Mouse (Mus musculus) liver, embryonic 14.5 days (tissue): ENCODE data around the gene Drg2. TPM values are rescaled to one million over a fixed set of nuclear protein-coding genes. Genes with fewer than 3 reads are reported as not detected.
"Not testable (repeated sequence)": the region's sequence is repeated elsewhere in the genome, so short reads cannot be mapped to it uniquely, and the experiment has no call there.

Experiments
- ATAC-seq: fragments of 200-750 bp; cut with Nextera tagmentation; 2 replicates; pipeline ENCODE4 v1.8.0; 2017; ENCODE audit warnings: moderate number of reproducible peaks, mild to moderate bottlenecking, moderate library complexity; ENCODE audit not compliant: insufficient read depth
- DNase-seq, 3 experiments: peaks; one replicate each; pipeline ENCODE4 v3.0.0-alpha.2; 2012 to 2013; ENCODE audit warnings: low read depth in 3 of 3, low spot score in 3 of 3
- H3K27ac ChIP-seq: fragments of 300-500 bp; sonication (generic); 2 replicates; pipeline ENCODE4 v1.5.1; 2014; ENCODE audit warnings: moderate library complexity, mild to moderate bottlenecking, control low read depth, inconsistent platforms
- H3K27me3 ChIP-seq: fragments of 300-500 bp; sonication (generic); 2 replicates; pipeline ENCODE4 v1.6.1; 2014; ENCODE audit warnings: mild to moderate bottlenecking, low read length, moderate library complexity; ENCODE audit not compliant: control insufficient read depth, insufficient read depth
- H3K36me3 ChIP-seq: fragments of 300-500 bp; sonication (generic); replicated peaks from 2 replicates; pipeline ENCODE4 v1.6.1; 2014; ENCODE audit warnings: low read depth; ENCODE audit not compliant: control insufficient read depth, insufficient read depth
- H3K4me1 ChIP-seq, 2 experiments: fragments of 200-500 bp in 1 of 2; fragments of 300-500 bp in 1 of 2; sonication (generic) in 1 of 2; replicated peaks; 2 replicates each; pipeline ENCODE4 v1.6.1; 2012 to 2014; ENCODE audit warnings: antibody characterized with exemption in 1 of 2, inconsistent platforms in 1 of 2, low read length in 1 of 2; ENCODE audit not compliant: control insufficient read depth in 2 of 2, insufficient read depth in 2 of 2
- H3K4me2 ChIP-seq: fragments of 300-500 bp; sonication (generic); 2 replicates; pipeline ENCODE4 v1.6.1; 2014; ENCODE audit warnings: low read depth, mild to moderate bottlenecking, control low read depth, moderate library complexity
- H3K4me3 ChIP-seq, 2 experiments: fragments of 200-500 bp in 1 of 2; fragments of 300-500 bp in 1 of 2; sonication (generic) in 1 of 2; 2 replicates each; pipeline ENCODE4 v1.5.1; 2012 to 2014; ENCODE audit warnings: low read depth in 2 of 2, low read length in 2 of 2, mild to moderate bottlenecking in 2 of 2, control low read depth in 1 of 2, inconsistent platforms in 1 of 2, moderate library complexity in 1 of 2; ENCODE audit not compliant: insufficient read depth in 1 of 2
- H3K9ac ChIP-seq: fragments of 300-500 bp; sonication (generic); replicated peaks from 2 replicates; pipeline ENCODE4 v1.6.1; 2014; ENCODE audit warnings: mild to moderate bottlenecking, control low read depth, moderate library complexity
- H3K9me3 ChIP-seq: fragments of 300-500 bp; sonication (generic); 2 replicates; pipeline ENCODE4 v1.6.1; 2016; ENCODE audit warnings: low read length, mixed read lengths; ENCODE audit not compliant: control insufficient read depth
- CTCF ChIP-seq: IDR thresholded peaks from 2 replicates; pipeline ENCODE4 v1.5.1; 2016; ENCODE audit warnings: antibody characterized with exemption, low read depth, control low read depth
- EP300 ChIP-seq: IDR thresholded peaks from 2 replicates; pipeline ENCODE4 v1.6.1; 2016; ENCODE audit warnings: antibody characterized with exemption, low read depth
- WGBS: fragments of 180-500 bp; shearing (Covaris S2); extraction: QIAGEN DNeasy Blood & Tissue Kit; methylation state at CpG from one replicate; pipeline ENCODE4 v1.1.7; 2014; ENCODE audit not compliant: insufficient replicate concordance; 5-methylcytosine and 5-hydroxymethylcytosine counted together
- polyA plus RNA-seq, 2 experiments: library from polyadenylated mRNA; depleted of rRNA in 1 of 2; stranded (reverse) in 1 of 2; unstranded in 1 of 2; fragments of >200 nt; fragmentation: Nextera tagmentation in 1 of 2; extraction: Ambion mirVana in 1 of 2; gene quantifications; 2 replicates each; pipeline versions ENCODE4 v1.2.1 to v1.2.3; 2012 to 2014

The Drg2 gene
- polyA plus RNA-seq, 2 experiments, result 22.9 to 37.5 TPM

GRCm38 (mm10) chr11:60436618-60437017 is 17.8 kb upstream of the Drg2 start:
- Histone ChIP-seq H3K9ac (no peak overlapping the region), H3K4me3 (no peak overlapping the region), H3K4me2 (no peak overlapping the region), H3K4me1 (peaks cover 2 to 6% of the 10 kb centered on the region in 2 experiments; a peak in 3 of 4 replicates), H3K27me3 (no peaks in the 10 kb centered on the region), H3K9me3 (no peaks in the 10 kb centered on the region), H3K36me3 (peaks cover 24% of the 10 kb centered on the region), H3K27ac (no peak overlapping the region)
- WGBS, result 67% methylated on average over 3 of the region's 3 CpGs
- TF ChIP-seq CTCF (no peak), EP300 (no peak)
- DNase-seq (no peak), ATAC-seq (no peak)

- not testable (repeated sequence) for H3K27ac ChIP-seq, DNase-seq, ATAC-seq, H3K27me3 ChIP-seq, H3K4me3 ChIP-seq, H3K9ac ChIP-seq, H3K9me3 ChIP-seq, H3K4me2 ChIP-seq, H3K4me1 ChIP-seq
- WGBS, result 73% methylated on average over 1 of the region's 1 CpGs
- H3K36me3 ChIP-seq, result peaks cover 19% of the 10 kb centered on the region
Measured at GRCm38 (mm10) chr11:60439621-60440020, 14.8 kb upstream of the Drg2 start.

- H3K4me3 ChIP-seq, result no peak overlapping the region
- no peaks in the 10 kb centered on the region for H3K9me3 ChIP-seq
- H3K27me3 ChIP-seq, result no peaks in the 10 kb centered on the region
- TF ChIP-seq EP300, result no peak
- TF ChIP-seq CTCF, result no peak
- no peak overlapping the region for H3K9ac ChIP-seq
- H3K4me2 ChIP-seq, result no peak overlapping the region
- no peak for ATAC-seq
- DNase-seq, result no peak
- 68% methylated on average over 7 of the region's 7 CpGs for WGBS
- no peak overlapping the region for H3K27ac ChIP-seq
- H3K36me3 ChIP-seq, result peaks cover 19% of the 10 kb centered on the region
- H3K4me1 ChIP-seq, result peaks cover 0 to 2% of the 10 kb centered on the region in 2 experiments; a peak in 1 of 4 replicates
Measured at GRCm38 (mm10) chr11:60440176-60440575, 14.2 kb upstream of the Drg2 start.

GRCm38 (mm10) chr11:60442896-60443295 is 11.5 kb upstream of the Drg2 start:
- H3K27me3 ChIP-seq, result no peaks in the 10 kb centered on the region
- H3K9me3 ChIP-seq, result no peaks in the 10 kb centered on the region
- ATAC-seq (no peak), DNase-seq (no peak)
- TF ChIP-seq CTCF (no peak), EP300 (no peak)
- WGBS, result 81% methylated on average over 6 of the region's 6 CpGs
- H3K9ac ChIP-seq, result no peak overlapping the region
- no peak overlapping the region for H3K4me2 ChIP-seq
- H3K4me1 ChIP-seq, result no peaks in the 10 kb centered on the region
- H3K4me3 ChIP-seq, result no peak overlapping the region
- H3K36me3 ChIP-seq, result peaks cover 11% of the 10 kb centered on the region
- H3K27ac ChIP-seq, result no peak overlapping the region

- DNase-seq (no peak), ATAC-seq (no peak)
- H3K4me3 ChIP-seq, result no peak overlapping the region
- H3K4me1 ChIP-seq, result no peaks in the 10 kb centered on the region
- H3K4me2 ChIP-seq, result no peak overlapping the region
- H3K27me3 ChIP-seq, result no peaks in the 10 kb centered on the region
- no peak for TF ChIP-seq CTCF
- TF ChIP-seq EP300, result no peak
- H3K9ac ChIP-seq, result no peak overlapping the region
- H3K36me3 ChIP-seq, result peaks cover 6% of the 10 kb centered on the region
- no peak overlapping the region for H3K27ac ChIP-seq
- H3K9me3 ChIP-seq, result no peaks in the 10 kb centered on the region
- 64% methylated on average over 4 of the region's 4 CpGs for WGBS
Measured at GRCm38 (mm10) chr11:60444007-60444406, 10.4 kb upstream of the Drg2 start.
